Mouse (Mus musculus) stomach, postnatal 0 days (tissue): Measurements from ENCODE around the gene Lama5. TPM values are rescaled to one million over a fixed set of nuclear protein-coding genes. Genes with fewer than 3 reads are reported as not detected.

ENCODE experiments used
- ATAC-seq: fragments of 200-750 bp; cut with Nextera tagmentation; 2 replicates; pipeline ENCODE4 v1.8.0; 2017; ENCODE audit not compliant: low FRiP score, low TSS enrichment
- DNase-seq: peaks from one replicate; pipeline ENCODE4 v3.0.0-alpha.2; 2016; ENCODE audit warnings: low spot score
- H3K27ac ChIP-seq: fragments of 300-500 bp; sonication (generic); replicated peaks from 2 replicates; pipeline ENCODE4 v1.5.1; 2014; ENCODE audit warnings: mild to moderate bottlenecking, control low read depth
- H3K27me3 ChIP-seq: fragments of 300-500 bp; sonication (generic); 2 replicates; pipeline ENCODE4 v1.6.1; 2014; ENCODE audit warnings: low read length; ENCODE audit not compliant: control insufficient read depth, insufficient read depth
- H3K36me3 ChIP-seq: fragments of 300-500 bp; sonication (generic); 2 replicates; pipeline ENCODE4 v1.6.1; 2014; ENCODE audit warnings: low read length, mixed read lengths; ENCODE audit not compliant: control insufficient read depth, insufficient read depth
- H3K4me1 ChIP-seq: fragments of 300-500 bp; sonication (generic); replicated peaks from 2 replicates; pipeline ENCODE4 v1.6.1; 2014; ENCODE audit warnings: antibody characterized with exemption; ENCODE audit not compliant: control insufficient read depth, insufficient read depth
- H3K4me2 ChIP-seq: fragments of 300-500 bp; sonication (generic); replicated peaks from 2 replicates; pipeline ENCODE4 v1.6.1; 2014; ENCODE audit warnings: low read depth, mild to moderate bottlenecking, control low read depth, moderate library complexity
- H3K4me3 ChIP-seq: fragments of 300-500 bp; sonication (generic); 2 replicates; pipeline ENCODE4 v1.5.1; 2014; ENCODE audit warnings: low read depth, low read length, control low read depth
- H3K9ac ChIP-seq: fragments of 300-500 bp; sonication (generic); 2 replicates; pipeline ENCODE4 v1.6.1; 2014; ENCODE audit warnings: mild to moderate bottlenecking, low read length, control low read depth, mixed read lengths
- H3K9me3 ChIP-seq: fragments of 300-500 bp; sonication (generic); 2 replicates; pipeline ENCODE4 v1.6.1; 2016; ENCODE audit warnings: low read length; ENCODE audit not compliant: control insufficient read depth
- CTCF ChIP-seq: IDR thresholded peaks from 2 replicates; pipeline ENCODE4 v1.5.1; 2016; ENCODE audit warnings: antibody characterized with exemption, low read depth, mild to moderate bottlenecking, moderate library complexity
- EP300 ChIP-seq: optimal IDR thresholded peaks from 2 replicates; pipeline ENCODE3; 2016; ENCODE audit warnings: antibody characterized with exemption
- WGBS: fragments of 180-500 bp; shearing (Covaris S2); extraction: QIAGEN DNeasy Blood & Tissue Kit; methylation state at CpG from one replicate; pipeline ENCODE4 v1.1.7; 2014; 5-methylcytosine and 5-hydroxymethylcytosine counted together
- microRNA-seq: library from miRNA; unstranded; fragments of <30 nt; microRNA quantifications from one replicate; pipeline ENCODE4, GENCODE M21; 2016
- polyA plus RNA-seq: library from polyadenylated mRNA; unstranded; fragments of >200 nt; fragmentation: Nextera tagmentation; extraction: Ambion mirVana; gene quantifications from 2 replicates; pipeline ENCODE4 v1.2.1, GENCODE M21; 2015

Lama5 gene
- polyA plus RNA-seq, 1 experiment from 2014 or later, result 29.7 TPM

DNA sequence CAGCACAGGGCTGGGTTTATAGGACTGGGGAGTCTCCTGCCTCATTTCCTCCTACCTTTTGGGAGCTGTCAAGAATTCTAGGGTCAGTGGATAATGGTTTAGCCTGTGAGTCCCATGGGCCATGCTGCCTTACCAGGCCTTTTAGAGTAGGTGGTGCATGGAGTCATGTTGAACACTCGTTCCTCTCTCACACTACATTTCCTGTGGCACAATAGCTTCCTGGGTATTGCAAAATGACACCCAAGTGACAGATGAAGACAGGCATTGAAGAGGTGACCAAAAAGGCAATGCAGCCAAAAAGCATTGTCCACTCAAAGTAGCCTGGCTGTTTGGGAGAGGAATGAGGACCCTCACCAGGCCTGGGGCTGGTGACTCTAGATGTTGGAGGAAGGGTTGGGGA lies 98.0 kb downstream of the Lama5 start:
- Histone ChIP-seq H3K4me3 (no peak overlapping the region), H3K9ac (no peak overlapping the region), H3K9me3 (no peaks in the 10 kb centered on the region), H3K36me3 (no peaks in the 10 kb centered on the region), H3K4me2 (no peak overlapping the region), H3K27ac (peak overlapping the region; percentile 74; the same call in 1 of the 2 replicates), H3K27me3 (no peaks in the 10 kb centered on the region), H3K4me1 (no peaks in the 10 kb centered on the region)
- DNase-seq, result no peak
- no peak for ATAC-seq
- TF ChIP-seq CTCF (no peak), EP300 (no peak)
- 57% methylated on average over 1 of the region's 1 CpGs for WGBS

Small RNAs within 50 kb of the gene (microRNA-seq; reads per million reads assigned to microRNA genes)
- gene Mir3091 (1.6 reads per million), gene Mir7005 (not detected)

Other genes with a start within 250 kb of the Lama5 start
- 2.1 TPM in 2 replicates for gene Taf4, start 249.2 kb downstream of the Lama5 start, polyA plus RNA-seq
- 3.8 and 3.9 TPM in 2 replicates for gene Lsm14b, start 200.9 kb downstream of the Lama5 start, polyA plus RNA-seq
- gene Psma7, start 183.4 kb downstream of the Lama5 start, polyA plus RNA-seq, result 469 and 490 TPM in 2 replicates
- gene Ss18l1, start 183.3 kb downstream of the Lama5 start, polyA plus RNA-seq, result 1.4 TPM in 2 replicates
- 13.9 and 14.0 TPM in 2 replicates for gene Mtg2, start 155.3 kb downstream of the Lama5 start, polyA plus RNA-seq
- 0.05 TPM in 1 of 2 replicates, not detected in the other for gene Hrh3, start 121.4 kb downstream of the Lama5 start, polyA plus RNA-seq
- 46.4 and 50.4 TPM in 2 replicates for gene Osbpl2, start 106.6 kb downstream of the Lama5 start, polyA plus RNA-seq
- 141 TPM in 2 replicates for gene Adrm1, start 54.4 kb downstream of the Lama5 start, polyA plus RNA-seq
- 604 and 680 TPM in 2 replicates for gene Rps21, start 31.5 kb upstream of the Lama5 start, polyA plus RNA-seq
- gene Cables2, start 47.6 kb upstream of the Lama5 start, polyA plus RNA-seq, result 7.5 and 8.5 TPM in 2 replicates
- 1.2 and 1.8 TPM in 2 replicates for gene Rbbp8nl, start 64.0 kb upstream of the Lama5 start, polyA plus RNA-seq
- gene Gata5, start 108.8 kb upstream of the Lama5 start, polyA plus RNA-seq, result 5.9 and 6.6 TPM in 2 replicates
- gene Slco4a1, start 230.4 kb upstream of the Lama5 start, polyA plus RNA-seq, result 4.2 and 5.6 TPM in 2 replicates